Mouse (Mus musculus) megakaryocyte progenitor cell, adult 5-6 weeks (primary cell): ENCODE data around the gene Tle4. TPM values are rescaled to one million over a fixed set of nuclear protein-coding genes. Genes with fewer than 3 reads are reported as not detected.

Experiments used
- ATAC-seq: replicated peaks from 2 replicates; pipeline ENCODE4 v1.8.0; 2016; ENCODE audit warnings: mild to moderate bottlenecking, moderate TSS enrichment, inconsistent platforms; ENCODE audit not compliant: poor library complexity
- total RNA-seq, 2 experiments: library from RNA; stranded (forward) in 1 of 2; stranded (reverse) in 1 of 2; fragments of 157-497, 149-512 nt in 1 of 2; fragments of 200-1000 nt in 1 of 2; gene quantifications; 2 replicates each; pipeline versions ENCODE4 v1.2.3 to v1.2.4; 2015 to 2017

Gene Tle4
- total RNA-seq, 2 experiments from 2014 or later: 15.4 to 27.1 TPM

GRCm38 (mm10) chr19:14534447-14534846, 63.4 kb downstream of the Tle4 start:
- no peak for ATAC-seq

DNA sequence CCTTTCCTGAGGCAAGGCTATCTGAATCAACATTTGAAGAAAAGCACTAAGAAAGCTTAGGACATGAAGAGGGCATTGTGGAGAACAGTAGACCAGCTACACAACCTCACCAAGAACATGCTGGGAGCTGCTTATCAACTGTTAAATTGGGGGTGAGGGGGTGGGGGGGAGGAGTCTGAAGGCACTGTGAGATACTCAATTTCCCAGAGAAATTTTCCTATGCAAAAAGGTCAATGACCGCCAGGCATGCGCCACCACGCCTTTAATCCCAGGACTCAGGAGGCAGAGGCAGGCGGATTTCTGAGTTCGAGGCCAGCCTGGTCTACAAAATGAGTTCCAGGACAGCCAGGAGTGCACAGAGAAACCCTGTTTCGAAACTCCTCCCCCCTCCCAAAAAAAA, 65.0 kb downstream of the Tle4 start:
- ATAC-seq: no peak

DNA sequence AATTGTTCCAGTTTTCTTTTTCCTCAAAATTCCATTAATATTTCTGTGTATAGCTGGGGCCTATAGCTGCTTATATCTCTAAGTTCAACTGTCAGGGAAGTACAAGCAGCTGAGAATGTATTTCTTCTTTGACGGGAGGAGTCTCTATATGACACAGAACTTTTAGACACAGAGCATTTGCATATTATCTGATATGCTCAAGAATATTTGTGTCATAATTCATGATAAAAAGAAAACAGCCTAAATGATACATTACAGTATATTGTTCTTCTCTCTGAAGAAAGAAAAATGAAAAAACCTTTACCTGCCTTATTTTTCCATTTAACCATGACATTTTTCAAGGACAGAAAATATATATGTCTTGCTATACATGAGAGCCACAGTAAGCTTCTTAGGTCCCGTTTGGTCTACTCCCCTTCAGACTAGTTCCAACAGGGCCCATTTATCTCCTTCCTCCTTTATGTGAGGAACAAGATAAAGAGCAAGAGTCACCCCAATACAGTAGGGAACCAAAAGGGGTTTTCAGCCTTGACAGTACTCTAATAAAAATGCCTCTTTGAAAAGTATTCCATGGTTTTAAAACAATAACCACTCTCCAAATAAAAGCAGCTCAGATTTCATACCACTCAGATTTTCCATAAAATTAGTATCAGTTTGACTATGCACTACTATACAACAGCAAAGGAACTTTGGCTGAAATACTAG, 77.6 kb downstream of the Tle4 start:
- no peak for ATAC-seq

- no peak for ATAC-seq
Observed at GRCm38 (mm10) chr19:14519186-14519585, 78.7 kb downstream of the Tle4 start.

GRCm38 (mm10) chr19:14518438-14519044, 79.3 kb downstream of the Tle4 start:
- no peak for ATAC-seq

DNA sequence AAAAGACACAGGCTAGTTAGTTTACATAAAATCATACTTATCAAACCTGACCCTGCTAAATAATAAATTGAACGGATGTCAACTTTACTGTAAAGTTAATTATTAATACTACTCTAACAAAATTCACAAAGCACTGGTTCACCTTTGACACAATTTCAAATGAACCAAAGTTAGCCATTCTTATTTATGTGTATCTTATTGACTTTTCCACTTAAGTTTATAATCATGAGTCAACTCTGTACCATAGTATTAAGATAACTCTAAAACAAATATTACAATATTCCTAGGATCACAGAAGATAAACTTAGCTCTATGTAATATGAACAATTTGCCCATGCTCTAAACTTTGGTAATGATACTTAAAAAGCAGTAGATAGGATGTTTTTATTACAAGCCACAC, 81.4 kb downstream of the Tle4 start:
- ATAC-seq: no peak

GRCm38 (mm10) chr19:14508819-14509218, 89.0 kb downstream of the Tle4 start:
- no peak for ATAC-seq

GRCm38 (mm10) chr19:14507911-14508310, 89.9 kb downstream of the Tle4 start:
- no peak for ATAC-seq

- peak; percentile 16; the same call in 1 of the 2 replicates for ATAC-seq
Observed at GRCm38 (mm10) chr19:14506875-14507670, 90.8 kb downstream of the Tle4 start.

GRCm38 (mm10) chr19:14505885-14506548, 91.8 kb downstream of the Tle4 start:
- no peak for ATAC-seq

GRCm38 (mm10) chr19:14505401-14505800, 92.5 kb downstream of the Tle4 start:
- no peak for ATAC-seq

- peak; percentile 41 for ATAC-seq
Observed at GRCm38 (mm10) chr19:14503862-14504261, 94.0 kb downstream of the Tle4 start.

GRCm38 (mm10) chr19:14502234-14502633, 95.6 kb downstream of the Tle4 start:
- ATAC-seq: no peak

GRCm38 (mm10) chr19:14499835-14500425, 97.9 kb downstream of the Tle4 start:
- ATAC-seq: no peak

- ATAC-seq: peak; percentile 66
Observed at GRCm38 (mm10) chr19:14493047-14493446, 104.8 kb downstream of the Tle4 start.

DNA sequence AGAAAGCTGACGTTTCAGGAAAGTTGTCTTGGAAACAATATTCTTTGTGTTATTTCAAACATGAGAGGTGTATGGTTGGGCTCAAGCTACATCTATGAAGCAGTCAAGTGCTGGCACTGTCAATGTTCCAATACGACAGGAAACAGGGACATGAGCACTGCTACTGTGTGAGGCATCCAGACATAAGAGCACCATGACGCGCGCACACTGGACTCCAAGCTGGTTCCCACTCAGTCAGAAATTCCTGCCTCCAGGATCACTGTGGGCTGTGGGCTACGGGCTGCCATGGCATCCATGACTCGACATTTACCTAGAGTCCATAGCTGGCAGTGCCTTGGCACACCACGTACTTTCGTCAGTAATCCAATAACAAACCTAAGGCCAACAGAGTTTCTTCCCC, 110.7 kb downstream of the Tle4 start:
- ATAC-seq: no peak

DNA sequence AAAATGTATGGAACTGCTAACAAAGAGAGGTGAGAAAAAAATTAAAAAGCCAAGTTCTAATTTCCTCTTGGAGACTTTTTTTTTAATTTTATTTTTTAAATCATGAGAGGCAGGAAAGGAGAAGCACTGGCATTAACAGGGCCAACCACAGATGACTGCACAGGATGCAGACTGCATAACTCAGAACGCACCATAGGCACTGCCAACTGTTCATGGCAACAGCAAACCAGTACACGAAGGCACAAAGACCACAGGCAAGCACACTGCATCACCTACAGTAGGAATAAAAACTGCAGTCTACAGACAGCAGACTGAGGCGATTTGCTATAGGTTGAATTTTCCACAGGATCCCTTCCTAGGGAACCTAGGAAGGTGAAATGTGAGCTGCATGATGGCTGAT, 112.7 kb downstream of the Tle4 start:
- peak; percentile 85 for ATAC-seq

GRCm38 (mm10) chr19:14482562-14483138, 115.2 kb downstream of the Tle4 start:
- ATAC-seq: no peak

DNA sequence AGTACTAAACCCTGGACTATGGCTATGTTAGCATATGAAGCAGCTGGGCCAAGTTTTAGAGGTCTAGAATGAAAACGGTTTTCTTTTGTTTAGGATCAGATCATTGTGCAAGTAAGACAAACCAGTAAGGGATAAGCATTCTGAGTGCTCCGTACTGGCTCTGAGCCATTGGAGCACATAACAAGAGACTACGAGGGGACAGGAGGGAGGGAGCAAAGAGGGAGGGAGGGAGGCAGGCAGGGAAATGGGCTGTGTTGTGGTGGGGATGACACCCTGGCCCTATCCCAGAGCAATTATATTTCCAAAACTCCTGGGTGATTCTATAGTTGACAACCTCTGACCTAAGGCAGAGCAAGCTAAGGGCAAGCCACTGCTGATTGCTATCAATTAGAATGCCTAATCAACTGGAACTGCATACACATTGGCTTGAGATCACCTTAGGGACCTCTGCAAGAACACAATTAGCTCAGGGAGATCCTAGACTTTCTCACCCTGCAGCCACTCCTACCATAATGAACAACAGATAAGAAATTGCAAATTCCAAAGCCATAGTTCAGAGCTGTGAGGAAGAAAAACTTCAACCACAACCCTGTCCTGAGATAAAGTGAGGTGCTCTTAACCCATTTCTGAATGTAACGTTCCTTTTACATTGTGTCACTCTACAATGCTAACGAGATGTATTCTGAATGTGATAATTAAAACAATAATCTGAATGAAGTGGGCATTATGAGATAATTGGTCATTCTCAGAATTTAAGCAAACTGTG, 115.9 kb downstream of the Tle4 start:
- peak; percentile 29; the same call in 1 of the 2 replicates for ATAC-seq

GRCm38 (mm10) chr19:14479711-14480110, 118.1 kb downstream of the Tle4 start:
- no peak for ATAC-seq
